Mouse (Mus musculus) neutrophil, adult 5-6 weeks (primary cell): ENCODE measurements around the gene Nup62cl. TPM values are rescaled to one million over a fixed set of nuclear protein-coding genes. Genes with fewer than 3 reads are reported as not detected.

Experiments
- ATAC-seq: fragments of 151-379, 151-347 bp; 2 replicates; pipeline ENCODE4 v1.8.0; 2017; ENCODE audit warnings: mild to moderate bottlenecking, moderate TSS enrichment; ENCODE audit not compliant: insufficient number of reproducible peaks, poor library complexity, low FRiP score, severe bottlenecking; ENCODE audit errors: extremely low read depth
- total RNA-seq: library from RNA; stranded (forward); fragments of 200-1000 nt; gene quantifications from 2 replicates; pipeline ENCODE4 v1.2.3, GENCODE M21; 2017

Gene Nup62cl
- not detected in 2 replicates for total RNA-seq

DNA sequence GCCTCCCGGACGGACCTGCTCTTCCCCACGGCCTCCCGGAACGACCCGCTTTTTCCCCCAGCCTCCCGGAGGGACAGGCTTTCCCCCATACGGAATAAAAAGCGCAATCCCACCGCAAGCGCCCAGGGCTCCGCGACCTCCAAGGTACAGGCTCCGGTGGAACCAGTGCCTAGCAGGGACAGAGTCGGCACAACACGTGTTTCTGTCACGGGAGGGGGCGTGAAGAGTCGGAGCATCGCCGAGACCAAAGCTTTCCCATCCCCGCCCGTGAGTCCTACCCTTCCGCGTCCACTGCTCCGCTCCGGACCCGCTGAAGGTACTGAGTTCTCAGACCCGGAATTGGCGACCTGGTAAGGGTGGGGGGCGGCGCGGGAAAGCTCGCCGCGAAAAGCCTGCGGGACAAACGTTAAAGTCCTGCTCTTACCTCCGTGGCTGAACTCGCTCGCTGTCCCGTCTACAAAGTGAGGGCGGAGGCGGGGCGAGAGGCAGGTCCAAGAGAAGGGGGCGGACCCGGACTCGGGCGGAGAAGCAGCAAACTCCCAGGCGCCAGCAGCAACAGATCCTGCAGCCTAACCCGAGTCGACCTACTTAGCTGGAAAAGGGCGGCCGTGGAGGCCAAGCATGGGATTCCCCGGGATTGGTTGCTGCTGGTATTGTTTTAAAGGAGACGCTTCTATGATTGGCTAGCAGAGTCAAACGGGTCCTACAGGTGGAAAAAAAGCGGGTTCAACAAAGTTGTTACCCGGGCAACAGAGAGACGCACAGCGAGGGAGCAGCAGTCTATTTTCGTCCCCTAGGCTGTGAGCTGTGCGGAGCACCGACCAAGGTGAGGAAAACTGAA lies at the start of gene Nup62cl, which contains the start of gene Pih1h3b:
Gene Nup62cl, minus strand, starts transcription at position 578 of the 841 bp plus-strand sequence.
Gene Pih1h3b, plus strand, starts transcription at position 745 of the 841 bp plus-strand sequence.
- ATAC-seq: 0 out of 2 replicates have a peak, but pooled peaks have one; percentile 23

DNA sequence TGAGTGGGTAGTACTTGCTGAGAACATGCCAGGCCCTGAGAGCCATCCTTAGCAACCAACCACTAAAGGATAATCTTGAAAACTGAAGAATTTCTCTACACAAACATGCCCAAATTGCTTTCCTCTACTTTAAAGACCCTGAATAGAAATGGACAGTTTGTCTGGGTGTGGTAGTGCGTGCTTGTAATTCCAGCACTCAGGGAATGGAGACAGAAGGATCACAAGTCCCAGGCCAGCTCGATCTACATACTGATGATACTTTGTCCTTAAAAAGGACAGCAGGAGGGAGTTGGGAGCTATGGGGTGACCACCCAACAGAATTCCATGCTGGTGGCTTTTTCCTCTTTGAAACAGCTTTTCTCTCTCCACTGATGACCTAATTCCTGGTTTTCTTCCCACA lies 31.6 kb upstream of the Nup62cl start:
- ATAC-seq: no peak

DNA sequence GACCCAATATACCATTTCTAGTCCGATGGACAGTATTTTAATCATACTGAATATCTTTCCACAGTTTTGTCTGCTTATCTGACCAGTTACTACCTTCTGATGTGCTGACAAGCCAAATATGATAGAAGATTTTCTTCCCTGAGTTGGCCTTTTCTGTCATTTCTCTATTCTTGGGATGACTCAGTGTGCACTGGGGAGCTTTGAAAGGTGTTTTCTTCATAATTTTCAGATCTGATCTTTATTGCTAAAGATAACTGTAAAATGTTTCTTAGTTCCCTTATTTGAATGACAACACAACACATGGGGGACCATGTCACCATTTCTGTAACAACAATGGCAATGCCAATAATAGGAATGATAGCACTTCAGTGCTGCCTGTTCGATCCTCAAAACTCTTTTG lies 20.0 kb upstream of the Nup62cl start:
- no peak for ATAC-seq

DNA sequence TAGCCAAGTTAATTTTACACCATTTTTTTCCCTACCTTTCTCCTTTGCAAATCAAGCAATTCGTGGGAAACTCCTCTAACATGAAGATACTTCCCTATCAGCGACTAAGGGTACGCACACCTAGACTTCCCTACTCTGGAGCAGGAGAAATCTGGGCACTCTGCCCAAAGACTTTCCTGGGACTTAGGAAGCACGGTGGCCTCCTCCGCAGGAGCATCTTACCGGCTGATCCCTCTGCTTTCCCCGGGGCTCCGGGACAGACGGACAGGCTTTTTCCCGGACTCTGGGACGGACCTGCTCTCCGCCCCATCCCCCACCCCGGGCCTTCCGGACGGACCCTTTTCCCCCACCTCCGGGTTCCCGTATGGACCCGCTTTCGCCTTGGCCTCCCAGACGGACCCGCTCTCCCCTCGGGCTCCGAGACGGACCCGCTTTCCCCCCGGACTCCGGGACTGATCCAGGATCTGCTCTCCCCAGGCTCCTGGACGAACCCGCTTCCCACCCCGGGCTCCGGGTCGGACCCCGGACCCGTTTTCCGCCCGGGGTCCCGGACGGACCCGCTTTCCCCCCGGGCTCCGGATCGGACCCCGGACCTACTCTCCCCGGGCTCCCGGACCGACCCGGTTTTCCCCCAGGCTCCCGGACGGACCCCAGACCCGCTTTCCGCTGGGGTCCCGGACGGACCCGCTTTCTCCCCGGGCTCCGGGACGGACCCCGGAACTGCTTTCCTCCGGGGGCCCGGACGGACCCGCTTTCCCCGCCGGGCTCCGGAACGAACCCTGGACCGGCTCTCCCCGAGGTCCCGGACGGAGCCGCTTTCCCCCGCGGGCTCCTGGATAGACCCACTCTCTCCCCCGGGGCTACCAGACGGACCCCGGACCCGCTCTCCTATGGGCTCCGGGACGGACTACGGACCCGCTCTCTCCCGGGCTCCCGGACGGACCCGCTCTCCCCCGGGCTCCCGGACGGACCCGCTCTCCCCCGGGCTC lies 1.3 kb downstream of the Nup62cl start:
- ATAC-seq: no peak

DNA sequence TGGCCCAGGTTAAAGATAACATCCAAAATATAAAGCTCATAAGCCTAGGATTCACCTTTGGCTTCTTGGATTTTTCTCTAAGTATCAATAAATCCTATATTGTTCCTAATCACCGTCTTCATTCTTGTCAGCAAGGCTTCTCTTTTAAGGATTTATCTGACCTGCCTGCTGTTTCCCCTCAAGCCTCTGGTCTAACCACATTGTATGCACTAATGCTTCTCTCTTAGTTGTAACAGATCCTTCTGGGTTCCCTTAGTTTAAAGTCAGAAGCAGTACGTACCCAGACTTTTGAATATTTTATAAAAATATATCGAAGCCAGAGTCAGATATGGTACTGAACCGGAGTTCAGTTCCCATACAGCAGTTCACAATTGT lies 63.8 kb downstream of the Nup62cl start:
- no peak for ATAC-seq

DNA sequence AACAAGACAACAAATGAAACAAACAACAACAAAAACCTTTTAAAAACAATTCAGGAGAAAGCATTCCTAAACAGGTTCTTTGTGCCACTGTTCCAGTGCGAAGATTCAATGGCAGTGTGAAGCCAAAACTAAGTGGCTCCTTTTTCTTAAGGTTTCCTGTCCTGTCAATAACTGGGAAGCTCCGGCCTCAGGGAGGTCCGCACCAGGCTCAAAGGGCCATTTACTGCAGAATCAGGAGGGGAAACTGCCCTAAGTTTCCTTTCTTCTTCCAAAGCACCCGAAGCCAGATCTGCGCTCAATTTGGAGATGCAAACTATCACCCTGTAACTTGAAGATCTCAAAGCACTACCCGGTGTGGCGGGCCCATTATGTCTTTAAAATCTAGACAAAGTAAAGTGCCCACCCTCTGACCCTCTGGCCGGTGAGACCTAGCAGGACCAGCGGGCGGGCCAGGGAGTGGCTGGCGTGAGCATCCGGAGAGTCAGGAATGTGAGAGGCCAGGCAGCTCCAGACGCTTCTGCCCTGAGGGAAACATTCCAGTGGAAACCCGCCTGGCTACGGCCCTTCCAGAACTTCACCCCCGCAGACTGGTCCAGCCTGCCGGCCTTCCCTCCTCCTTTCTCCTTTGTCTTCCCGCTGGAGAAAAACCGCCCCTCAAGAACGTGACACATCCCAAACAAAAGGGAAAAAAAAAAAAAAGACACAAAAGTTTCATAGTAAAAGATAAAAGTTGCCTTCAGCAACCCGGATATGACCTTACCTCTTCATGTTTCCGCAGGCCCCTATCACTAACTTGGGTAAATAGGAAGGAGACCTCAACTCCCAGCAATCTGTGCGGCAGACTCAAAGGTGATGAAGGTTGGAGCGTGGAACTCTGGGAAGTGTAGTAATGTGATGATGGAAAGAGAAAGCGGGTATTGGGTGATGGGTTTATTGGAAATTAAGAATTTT lies 64.5 kb downstream of the Nup62cl start, which contains the start of gene Rbm41:
Gene Rbm41, minus strand, starts transcription at position 856 of the 951 bp plus-strand sequence.
- peak; percentile 92; the same call in 1 of the 2 replicates for ATAC-seq

DNA sequence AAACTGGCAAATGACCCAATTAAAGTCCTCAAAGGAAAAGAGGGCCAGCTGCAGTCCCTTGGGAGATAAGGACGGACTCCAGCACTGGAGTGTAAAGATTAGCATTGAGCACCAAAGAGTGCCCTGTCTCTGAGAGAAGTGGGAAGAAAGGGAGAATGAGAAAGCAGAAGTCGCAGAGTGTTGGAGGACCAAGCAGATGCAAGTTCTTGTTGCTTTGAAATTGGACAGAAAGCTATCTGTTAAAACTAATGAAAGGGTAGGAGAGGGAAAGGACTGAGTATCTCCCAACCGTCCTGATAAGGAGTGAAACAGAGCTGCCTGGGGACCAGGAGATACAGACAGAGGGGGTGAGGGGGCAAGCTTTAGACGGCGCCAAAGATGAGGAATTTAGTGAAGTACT lies 80.4 kb downstream of the Nup62cl start:
- ATAC-seq: no peak

Other genes starting within 250 kb of the Nup62cl start
- gene Morc4, start 191.0 kb downstream of the Nup62cl start, total RNA-seq: 0.47 TPM in 1 of 2 replicates, not detected in the other
- gene Rbm41, start 64.1 kb downstream of the Nup62cl start, total RNA-seq: 16.3 and 18.2 TPM in 2 replicates
- not detected in 2 replicates for gene Pih1h3b, start 167 bp upstream of the Nup62cl start, total RNA-seq